Mouse (Mus musculus) ovary, adult 10 weeks (tissue): ENCODE results near the gene Lin52. TPM values are rescaled to one million over a fixed set of nuclear protein-coding genes. Genes with fewer than 3 reads are reported as not detected.

Experiments
- polyA plus RNA-seq: library from polyadenylated mRNA; stranded (reverse); fragments of 350-450 nt; fragmentation: Illumina TruSeq; extraction: RNeasy Lipid Tissue Mini Kit (QIAGEN cat#74804); gene quantifications from one replicate; pipeline ENCODE4 v1.2.3, GENCODE M21; 2014

The Lin52 gene
- polyA plus RNA-seq = 23.8 TPM

GRCm38 (mm10) chr12:84450718-84451646 is at the start of gene Lin52, which contains the start of gene Aldh6a1:
TSS of gene Lin52 (plus strand) at chr12:84451422.
TSS of gene Aldh6a1 (minus strand) at chr12:84451004.

GRCm38 (mm10) chr12:84408819-84409507 is 42.3 kb upstream of the Lin52 start, which contains the start of the genes Entpd5 and Bbof1:
TSS of gene Entpd5 (minus strand) at chr12:84409029.
TSS of gene Bbof1 (plus strand) at chr12:84409071.

GRCm38 (mm10) chr12:84416834-84417604 is 34.2 kb upstream of the Lin52 start, which contains the start of gene Rnf113a2:
TSS of gene Rnf113a2 (plus strand) at chr12:84417196.

GRCm38 (mm10) chr12:84569336-84569970 is 118.2 kb downstream of the Lin52 start, which contains the start of gene Vsx2:
TSS of gene Vsx2 (plus strand) at chr12:84569762.

Other genes with a start within 250 kb of the Lin52 start
- gene Elmsan1, start 232.5 kb upstream of the Lin52 start, polyA plus RNA-seq = 11.2 TPM
- gene Ptgr2, start 166.2 kb upstream of the Lin52 start, polyA plus RNA-seq = 60.1 TPM
- gene Zfp410, start 134.6 kb upstream of the Lin52 start, polyA plus RNA-seq = 35.3 TPM
- gene Coq6, start 89.8 kb upstream of the Lin52 start, polyA plus RNA-seq = 2.8 TPM
- 5.4 TPM for gene Fam161b, start 89.6 kb upstream of the Lin52 start, polyA plus RNA-seq
- gene Entpd5, start 42.4 kb upstream of the Lin52 start, polyA plus RNA-seq = 30.4 TPM
- gene Bbof1, start 42.4 kb upstream of the Lin52 start, polyA plus RNA-seq = 17.8 TPM
- 10.6 TPM for gene Rnf113a2, start 34.2 kb upstream of the Lin52 start, polyA plus RNA-seq
- 228 TPM for gene Aldh6a1, start 418 bp upstream of the Lin52 start, polyA plus RNA-seq
- gene Vsx2, start 118.3 kb downstream of the Lin52 start, polyA plus RNA-seq = not detected
- gene Abcd4, start 166.0 kb downstream of the Lin52 start, polyA plus RNA-seq = 1.6 TPM
- gene Vrtn, start 189.6 kb downstream of the Lin52 start, polyA plus RNA-seq = 0.97 TPM
- not detected for gene Syndig1l, start 247.4 kb downstream of the Lin52 start, polyA plus RNA-seq